Mouse (Mus musculus): ENCODE measurements around the gene Srrm4.

The Srrm4 gene

DNA sequence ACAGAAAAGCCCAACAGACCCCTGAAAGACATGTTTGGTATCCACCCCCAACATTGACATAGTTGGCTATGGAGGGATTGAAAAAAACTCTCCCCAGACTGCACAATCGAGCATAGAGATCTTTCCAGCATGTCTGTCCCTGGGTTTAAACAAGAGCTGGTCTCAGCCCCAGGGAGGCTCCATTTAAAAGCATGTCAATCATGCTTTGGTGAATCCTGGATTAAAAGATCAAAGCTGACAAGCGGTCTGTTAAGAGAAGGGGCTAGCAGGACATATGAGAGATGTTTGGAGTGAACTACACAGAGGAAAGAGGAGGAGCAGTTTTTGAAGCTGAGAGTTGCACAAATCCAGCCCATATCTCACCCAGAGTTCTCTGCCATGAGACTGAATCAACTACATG is 38.5 kb downstream of the Srrm4 start:
- DNase-seq (ENCODE audit: low read depth) = no peak

DNA sequence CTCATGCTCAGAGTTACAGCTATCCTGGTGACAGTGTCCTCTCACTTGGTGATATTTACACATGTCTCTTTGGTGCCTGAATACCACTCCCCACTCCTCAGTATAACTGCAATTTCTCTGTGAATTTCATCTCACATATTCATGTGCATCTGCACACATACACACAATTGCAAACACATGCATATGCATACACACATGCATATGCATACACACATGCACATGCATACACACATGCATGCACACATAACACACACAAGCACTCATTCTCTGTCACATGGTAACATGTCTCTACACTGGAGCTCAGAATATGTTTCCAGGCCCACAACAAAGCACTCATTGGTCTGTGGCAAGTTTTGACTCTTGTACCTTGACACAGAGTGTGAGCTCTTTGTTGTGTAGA is 39.0 kb downstream of the Srrm4 start:
- no peak for DNase-seq (ENCODE audit: low read depth)

- no peak for DNase-seq (ENCODE audit: low read depth)
Measured at GRCm38 (mm10) chr5:116545746-116546145, 45.9 kb downstream of the Srrm4 start.

GRCm38 (mm10) chr5:116542317-116542716 is 49.3 kb downstream of the Srrm4 start:
- DNase-seq (ENCODE audit: low read depth) = no peak

DNA sequence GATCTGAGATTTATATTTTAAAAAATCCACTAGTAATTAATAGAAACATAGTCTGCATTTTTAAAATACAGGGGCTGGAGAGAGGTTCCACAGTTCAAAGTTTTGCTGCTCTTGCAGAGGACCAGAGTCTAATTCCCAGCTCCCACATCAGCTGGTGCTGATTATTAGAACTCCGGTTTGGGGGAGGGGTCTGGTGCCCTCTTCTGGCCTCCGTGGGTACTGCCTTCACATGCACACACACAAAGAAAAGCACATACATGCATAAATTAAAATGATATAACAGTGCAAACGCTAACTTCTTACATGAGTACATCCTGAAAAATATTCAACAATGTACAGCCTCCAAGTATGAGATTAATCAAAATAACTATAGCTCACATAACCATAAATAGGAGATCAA is 50.5 kb downstream of the Srrm4 start:
- no peak for DNase-seq (ENCODE audit: low read depth)

- no peak for DNase-seq (ENCODE audit: low read depth)
Measured at GRCm38 (mm10) chr5:116539360-116539759, 52.3 kb downstream of the Srrm4 start.

DNA sequence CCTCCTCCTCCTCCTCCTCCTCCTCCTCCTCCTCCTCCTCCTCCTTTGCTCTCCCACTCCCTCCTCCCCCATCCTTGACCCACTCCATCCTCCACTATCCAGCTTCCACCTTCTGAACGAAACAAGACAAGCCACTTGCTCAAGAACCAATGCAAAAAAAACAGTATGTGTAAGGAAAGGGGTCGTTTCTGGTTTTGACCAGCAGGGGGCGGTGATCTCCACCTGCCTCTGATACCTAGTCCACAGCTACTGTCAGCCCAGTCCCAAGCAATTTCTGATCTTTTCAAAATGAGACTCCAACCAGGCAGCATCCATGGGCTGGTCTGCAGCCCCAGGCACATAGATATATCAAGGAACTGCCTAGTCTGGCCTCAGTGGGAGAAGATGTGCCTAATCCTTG is 53.1 kb downstream of the Srrm4 start:
- DNase-seq (ENCODE audit: low read depth) = no peak

DNA sequence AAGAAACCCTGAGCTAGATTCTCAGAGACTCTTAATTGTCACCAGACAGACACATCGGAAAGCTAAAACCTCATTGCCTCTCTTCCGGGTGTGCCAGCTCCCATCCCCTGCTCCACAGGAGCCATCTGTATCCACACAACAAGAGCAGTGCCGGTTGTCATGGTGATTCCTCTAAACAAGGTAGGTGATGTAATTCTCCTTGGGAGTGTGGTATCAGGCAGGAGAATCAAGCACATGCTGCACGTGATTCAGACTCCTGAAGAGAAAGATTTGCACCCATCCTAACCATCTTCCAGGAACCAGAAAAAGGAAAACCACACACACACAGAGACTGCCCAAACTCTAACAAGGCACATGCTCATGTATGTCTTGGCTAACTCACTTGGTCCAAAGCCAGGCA is 65.3 kb downstream of the Srrm4 start:
- DNase-seq (ENCODE audit: low read depth) = no peak

- DNase-seq (ENCODE audit: low read depth) = no peak
Measured at GRCm38 (mm10) chr5:116525308-116525707, 66.3 kb downstream of the Srrm4 start.

GRCm38 (mm10) chr5:116523553-116523952 is 68.1 kb downstream of the Srrm4 start:
- no peak for DNase-seq (ENCODE audit: low read depth)

- no peak for DNase-seq (ENCODE audit: low read depth)
Measured at GRCm38 (mm10) chr5:116523079-116523478, 68.5 kb downstream of the Srrm4 start.

- no peak for DNase-seq (ENCODE audit: low read depth)
Measured at GRCm38 (mm10) chr5:116522273-116522672, 69.3 kb downstream of the Srrm4 start.

- DNase-seq (ENCODE audit: low read depth) = no peak
Measured at GRCm38 (mm10) chr5:116518047-116518446, 73.6 kb downstream of the Srrm4 start.

DNA sequence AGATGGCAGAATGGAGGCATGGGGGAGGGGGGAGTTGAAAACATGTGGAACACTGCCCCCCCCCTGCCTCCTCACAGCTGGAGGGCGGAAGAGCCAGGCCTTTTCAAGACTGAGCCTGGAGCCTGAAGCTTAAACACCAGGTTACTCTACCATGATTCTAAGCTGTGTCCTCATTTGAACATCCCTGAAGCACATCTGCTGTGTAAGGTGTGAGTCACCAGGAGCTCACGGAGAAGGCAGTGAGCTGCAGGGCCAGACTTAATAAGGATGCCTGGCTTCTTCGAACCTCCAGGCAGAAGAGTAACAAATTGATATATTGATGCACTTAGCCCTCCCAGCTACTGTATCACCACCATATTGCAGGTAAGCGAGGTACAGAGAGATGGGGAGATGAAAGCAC is 79.5 kb downstream of the Srrm4 start:
- no peak for DNase-seq (ENCODE audit: low read depth)

DNA sequence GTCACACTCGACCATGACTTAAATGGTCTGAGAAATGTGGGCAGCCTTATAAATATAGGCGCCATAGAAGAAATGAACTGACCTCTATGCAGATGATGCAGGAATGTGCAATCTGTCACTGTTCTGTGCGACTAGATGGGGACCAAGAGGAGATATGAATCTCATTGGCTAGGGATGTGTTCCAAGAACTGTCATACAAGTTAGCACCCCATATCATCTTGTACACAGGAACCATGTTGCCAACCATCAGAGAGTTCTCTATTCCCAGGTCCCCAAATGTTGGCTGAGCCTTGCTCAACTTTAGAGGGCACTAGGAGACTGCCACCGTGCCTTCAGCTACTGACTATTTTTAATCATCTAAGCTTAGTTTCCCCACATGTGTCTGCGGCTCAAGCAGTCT is 81.4 kb downstream of the Srrm4 start:
- DNase-seq (ENCODE audit: low read depth) = no peak

GRCm38 (mm10) chr5:116501342-116501741 is 90.3 kb downstream of the Srrm4 start:
- DNase-seq (ENCODE audit: low read depth) = no peak

GRCm38 (mm10) chr5:116498880-116499640 is 92.6 kb downstream of the Srrm4 start:
- no peak for DNase-seq (ENCODE audit: low read depth)

DNA sequence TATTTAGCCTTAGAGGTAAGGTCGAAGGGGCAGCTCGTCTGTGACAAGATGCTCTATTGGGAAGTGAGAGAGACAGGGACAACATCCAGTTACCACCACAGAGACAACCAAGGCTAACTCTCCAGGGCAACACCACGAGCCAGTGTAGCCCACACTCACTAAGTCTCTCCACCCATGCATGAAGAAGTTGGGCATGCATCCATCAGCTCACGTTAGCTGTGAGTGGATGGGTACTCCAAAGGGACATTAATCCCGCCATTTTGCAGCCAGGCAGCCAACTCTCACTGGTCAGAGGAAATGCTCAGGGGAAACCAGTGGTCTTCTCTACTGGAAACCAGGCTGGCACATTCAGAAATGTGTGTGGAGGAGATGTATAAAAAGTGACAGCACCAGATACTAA is 93.8 kb downstream of the Srrm4 start:
- no peak for DNase-seq (ENCODE audit: low read depth)

DNA sequence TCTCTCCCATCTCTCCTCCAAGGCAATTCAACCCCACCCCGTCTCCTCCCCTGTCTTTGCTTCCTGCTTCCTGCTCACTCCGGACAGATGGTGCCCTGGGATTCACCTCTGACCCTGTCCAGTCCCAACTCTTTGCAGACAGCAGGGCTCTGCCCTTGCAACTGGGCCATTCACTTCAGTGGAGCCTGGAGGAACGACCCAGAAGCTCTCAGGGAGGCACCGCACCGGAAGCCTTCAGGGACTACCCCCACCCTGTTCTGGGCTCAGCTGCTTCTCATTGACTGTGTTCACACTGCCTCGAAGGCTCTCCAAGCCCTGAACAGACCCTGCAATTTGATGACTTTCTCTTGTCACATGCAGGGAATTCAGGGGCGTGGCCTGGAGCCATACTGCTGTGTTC is 94.4 kb downstream of the Srrm4 start:
- no peak for DNase-seq (ENCODE audit: low read depth)

GRCm38 (mm10) chr5:116496717-116497116 is 94.9 kb downstream of the Srrm4 start:
- no peak for DNase-seq (ENCODE audit: low read depth)

GRCm38 (mm10) chr5:116495466-116495865 is 96.2 kb downstream of the Srrm4 start:
- DNase-seq (ENCODE audit: low read depth) = no peak

DNA sequence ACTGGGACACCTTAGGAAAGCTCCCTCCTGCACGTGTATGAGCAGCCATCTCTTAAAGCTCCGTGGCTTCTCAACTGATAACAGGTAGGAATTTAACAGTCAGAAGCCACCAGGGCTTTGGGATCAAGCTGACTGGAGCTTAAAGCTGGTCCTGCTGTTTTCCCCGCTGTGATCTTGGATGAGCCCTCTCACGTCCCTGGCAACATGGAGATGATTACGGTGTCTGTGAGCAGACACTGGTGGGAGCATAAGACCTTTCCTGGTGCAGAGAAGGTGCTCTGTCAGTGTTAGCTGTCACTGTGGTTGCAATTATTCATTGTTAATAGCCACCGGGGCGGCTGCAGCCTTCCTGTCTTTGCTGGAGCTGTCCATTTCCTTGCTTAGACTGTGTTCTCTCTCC is 97.2 kb downstream of the Srrm4 start:
- DNase-seq (ENCODE audit: low read depth) = no peak

DNA sequence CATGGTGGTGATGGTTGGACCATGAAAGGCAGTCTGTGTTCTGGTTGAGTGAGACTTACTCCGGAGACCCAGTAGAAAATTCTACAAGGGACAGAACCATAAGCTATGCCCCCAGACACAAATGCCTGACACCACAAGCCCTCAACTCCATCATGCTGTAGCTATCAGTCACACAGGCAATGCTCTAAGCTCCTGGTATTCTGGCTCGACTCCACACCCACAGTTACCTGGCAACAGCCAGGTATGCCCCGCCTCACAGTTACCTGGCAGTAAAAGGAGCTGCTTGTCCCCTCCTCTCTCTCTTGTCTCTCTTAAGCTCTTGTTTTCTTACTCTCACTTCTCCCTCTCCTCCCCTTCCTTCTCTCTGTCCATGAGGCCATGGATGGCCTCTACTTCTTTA is 98.9 kb downstream of the Srrm4 start:
- DNase-seq (ENCODE audit: low read depth) = no peak

DNA sequence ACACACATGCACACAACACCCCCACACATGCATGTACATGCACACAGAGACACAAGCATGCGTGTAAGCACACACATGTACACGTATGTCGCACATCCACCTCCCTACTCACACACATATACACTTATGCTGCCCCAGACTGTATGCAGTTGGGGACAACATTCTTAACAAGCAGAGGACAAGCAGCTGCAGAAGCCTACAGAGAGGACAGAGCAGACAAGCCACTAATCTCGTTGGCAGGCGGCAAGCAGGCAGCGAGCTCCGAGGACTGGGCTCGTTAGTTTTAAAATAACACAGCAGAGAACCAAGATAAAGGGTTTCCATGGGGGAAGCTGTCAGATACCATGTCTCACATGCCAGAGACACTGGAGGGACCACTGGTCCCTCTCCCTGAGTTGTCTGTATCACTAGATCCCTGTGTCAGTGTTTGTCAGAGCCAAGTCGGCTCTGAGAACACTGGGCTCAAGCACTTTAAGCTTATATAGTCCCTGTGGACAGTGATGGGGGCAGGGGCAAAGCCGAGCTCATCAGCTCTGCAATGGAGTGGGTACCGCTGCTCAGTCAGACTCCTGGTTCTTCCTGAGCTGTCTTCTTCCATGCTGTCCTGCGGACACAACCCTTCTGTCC is 99.7 kb downstream of the Srrm4 start:
- DNase-seq (ENCODE audit: low read depth) = no peak

Data from naive thymus-derived CD4-positive, alpha-beta T cell, adult 2 months (primary cell).